Mouse (Mus musculus): ENCODE data around the gene Tsr3. TPM values are rescaled to one million over a fixed set of nuclear protein-coding genes. Genes with fewer than 3 reads are reported as not detected.

Gene Tsr3
- total RNA-seq, 2 experiments from 2014 or later, result 25.0 to 26.2 TPM

DNA sequence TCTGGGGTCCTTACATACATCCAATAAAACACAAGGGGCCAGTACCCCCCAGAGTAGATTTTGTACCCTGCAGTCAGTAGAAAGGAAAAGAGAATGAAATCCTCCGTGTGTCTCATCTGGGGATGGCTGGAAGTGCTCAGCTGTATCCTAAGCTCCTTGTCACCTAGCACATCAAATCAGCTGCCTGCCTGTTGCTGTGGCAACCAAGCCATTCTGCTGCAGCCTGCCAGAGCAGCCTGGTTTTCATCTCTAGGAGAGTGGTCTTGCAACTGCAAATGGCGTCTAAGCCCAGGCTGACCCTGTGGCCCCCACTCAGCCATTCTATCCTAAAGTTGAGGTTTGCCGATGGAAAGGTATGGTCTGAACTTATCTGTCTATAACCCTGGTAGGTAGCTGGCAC lies 12.7 kb downstream of the Tsr3 start:
- H3K4me3 ChIP-seq, result no peak overlapping the region
- DNase-seq (ENCODE audit: low spot score in 2 of 2), result peak in 1 of 2 experiments; percentile 44
- H3K27ac ChIP-seq, result no peak overlapping the region
- TF ChIP-seq CTCF (conservative IDR thresholded peaks at IDR 0.05), result no peak

DNA sequence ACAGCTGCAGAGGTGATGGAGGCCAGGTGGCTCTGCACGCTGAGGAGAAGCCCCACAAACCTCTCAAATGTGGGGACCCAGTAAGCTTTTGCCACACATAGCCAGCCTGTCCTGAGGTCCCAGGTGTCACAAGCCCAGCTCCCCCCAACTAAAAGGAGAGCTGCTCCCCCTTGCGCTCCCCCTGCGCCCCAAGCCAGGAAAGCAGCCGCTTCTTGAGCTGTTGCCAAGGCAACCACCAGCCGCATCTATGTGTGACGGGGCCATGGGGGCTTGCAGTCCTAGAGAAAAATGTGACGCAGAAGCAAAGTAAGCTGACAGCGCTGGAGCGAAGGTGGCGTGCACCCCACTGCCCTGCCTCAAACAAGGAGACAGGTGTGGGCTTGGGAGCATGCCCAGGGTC lies 13.8 kb downstream of the Tsr3 start:
- no peak for TF ChIP-seq CTCF (conservative IDR thresholded peaks at IDR 0.05)
- Histone ChIP-seq H3K4me3 (peak overlapping the region; percentile 6; the same call in 1 of the 2 replicates), H3K27ac (peak overlapping the region; percentile 68)
- peak in 1 of 2 experiments; percentile 46 for DNase-seq (ENCODE audit: low spot score in 2 of 2)

DNA sequence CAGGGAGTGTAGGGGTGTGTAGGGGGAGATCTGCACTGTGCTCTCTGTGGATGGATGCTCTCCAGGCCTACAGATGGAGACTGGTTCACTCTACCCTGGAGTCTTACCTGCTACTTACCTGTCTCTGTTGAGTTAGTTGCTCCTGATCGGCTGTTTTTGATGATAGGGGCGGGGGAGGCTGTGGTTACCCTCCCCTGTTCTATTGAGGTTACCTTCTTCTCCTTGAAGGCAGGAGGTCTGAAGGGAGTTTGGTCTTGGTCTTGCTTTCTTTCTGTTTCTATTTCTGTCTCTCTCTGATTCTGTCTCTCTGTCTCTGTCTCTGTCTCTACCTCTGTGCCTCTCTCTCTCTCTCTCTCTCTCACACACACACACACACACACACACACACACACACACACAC lies 15.1 kb downstream of the Tsr3 start:
- no peak for DNase-seq (ENCODE audit: low spot score in 2 of 2)
- Histone ChIP-seq H3K27ac (no peak overlapping the region), H3K4me3 (no peak overlapping the region)
- no peak for TF ChIP-seq CTCF (conservative IDR thresholded peaks at IDR 0.05)

DNA sequence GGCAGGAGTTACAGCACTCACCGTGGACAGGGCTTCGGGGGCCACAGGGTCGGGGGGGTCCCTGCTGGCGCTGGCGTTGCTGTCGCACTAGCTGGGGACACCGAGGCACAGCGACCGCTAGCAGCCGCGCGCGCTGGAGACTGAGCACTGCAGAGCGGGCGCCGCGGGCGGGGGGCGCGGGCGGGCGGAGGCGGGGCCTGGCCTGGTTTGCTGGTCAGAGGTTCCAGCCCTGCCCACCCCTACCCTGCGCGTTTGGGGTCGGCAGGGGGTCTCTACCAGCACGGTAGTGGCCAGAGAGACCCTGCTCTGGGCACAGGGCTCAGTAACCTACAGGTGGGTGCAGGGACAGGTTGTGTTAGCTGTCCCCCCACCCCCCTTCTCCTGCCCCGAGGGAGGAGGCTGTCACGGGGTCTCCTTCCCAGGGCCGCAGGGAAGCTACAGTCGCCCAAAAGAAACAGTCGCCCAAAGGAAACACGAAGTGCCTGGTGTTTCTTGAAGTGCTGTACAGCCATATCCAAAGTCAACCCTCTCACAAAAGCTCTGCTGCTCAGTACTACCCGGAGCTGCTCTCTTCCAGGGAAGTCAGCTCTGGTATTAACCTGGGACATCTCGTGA lies 16.3 kb downstream of the Tsr3 start, which contains the start of gene Baiap3:
Gene Baiap3, minus strand, starts transcription at position 225 of the 615 bp plus-strand sequence.
- no peak for TF ChIP-seq CTCF (conservative IDR thresholded peaks at IDR 0.05)
- H3K27ac ChIP-seq, result no peak within 1 kb of the TSS
- DNase-seq (ENCODE audit: low spot score in 2 of 2), result no peak
- H3K4me3 ChIP-seq, result peak within 1 kb of the TSS; percentile 27; the same call in 1 of the 2 replicates

DNA sequence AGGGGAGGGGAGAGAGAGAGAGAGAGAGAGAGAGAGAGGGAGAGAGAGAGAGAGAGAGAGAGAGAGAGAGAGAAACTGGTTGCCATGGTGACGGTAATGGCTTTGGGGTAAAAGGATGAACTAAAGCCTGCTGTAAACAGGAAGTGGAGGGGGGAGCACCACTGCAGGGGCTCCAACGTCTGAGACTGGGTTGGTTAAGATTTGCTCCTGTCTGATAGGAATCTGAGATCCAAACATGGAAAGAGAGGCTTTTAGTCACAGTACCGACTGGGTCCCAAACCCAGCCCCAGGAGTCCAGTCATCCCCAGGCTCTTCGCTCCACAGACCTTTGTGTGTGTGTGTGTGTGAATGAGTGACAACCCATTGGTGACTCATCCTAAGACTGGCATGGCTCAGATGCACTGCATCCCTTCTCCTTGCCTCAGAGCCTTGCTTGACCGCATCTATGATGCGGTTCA lies 17.9 kb downstream of the Tsr3 start:
- H3K4me3 ChIP-seq, result no peak overlapping the region
- no peak for TF ChIP-seq CTCF (conservative IDR thresholded peaks at IDR 0.05)
- no peak overlapping the region for H3K27ac ChIP-seq
- DNase-seq (ENCODE audit: low spot score in 2 of 2), result no peak

DNA sequence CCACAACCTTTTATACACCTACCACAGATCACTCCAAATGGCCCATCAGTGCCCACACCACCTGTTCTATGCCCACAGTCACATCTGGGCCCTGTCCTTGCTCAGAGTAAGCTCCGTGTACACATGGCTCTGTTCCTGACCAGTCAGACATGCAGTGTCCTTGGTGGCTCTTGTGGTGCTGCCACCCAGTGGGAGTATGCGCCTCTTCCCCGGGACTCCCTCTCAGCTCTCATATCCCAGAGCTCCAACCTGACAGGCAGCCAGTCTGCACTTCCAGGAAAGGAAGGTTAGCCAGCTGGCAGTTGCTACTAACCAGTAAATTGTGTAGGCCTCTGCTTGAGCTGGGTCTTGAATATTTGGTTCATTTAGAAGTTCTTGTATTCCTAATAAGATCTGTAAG lies 24.5 kb downstream of the Tsr3 start:
- no peak overlapping the region for H3K4me3 ChIP-seq
- peak; percentile 74 for TF ChIP-seq CTCF (conservative IDR thresholded peaks at IDR 0.05)
- DNase-seq (ENCODE audit: low spot score in 2 of 2), result peak; percentile 48 to 52
- H3K27ac ChIP-seq, result no peak overlapping the region

DNA sequence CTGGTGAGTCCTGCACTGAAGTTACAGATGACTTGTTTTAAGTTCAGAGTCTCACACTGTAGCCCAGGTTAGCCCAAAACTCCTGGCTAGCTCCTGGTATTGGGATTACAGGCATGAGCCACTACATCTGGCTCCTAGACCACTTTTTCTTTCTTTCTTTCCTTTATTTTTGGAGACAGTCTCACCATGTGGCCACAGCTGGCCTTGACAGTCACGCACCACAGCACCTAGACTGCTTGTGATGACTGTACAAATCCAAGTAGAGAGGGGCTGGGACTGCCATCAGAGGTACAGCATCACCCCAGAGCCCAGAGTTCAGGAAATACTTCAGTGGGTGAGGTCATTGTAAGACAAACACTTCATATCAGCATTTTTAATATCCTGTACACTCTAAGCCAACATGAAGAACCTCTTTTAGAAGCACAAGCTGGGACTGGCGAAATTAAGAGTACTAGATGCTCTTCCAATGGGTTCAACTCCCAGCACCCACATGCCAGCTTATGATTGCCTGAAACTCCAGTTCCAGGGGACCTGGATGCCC lies 30.9 kb downstream of the Tsr3 start:
- TF ChIP-seq CTCF (conservative IDR thresholded peaks at IDR 0.05), result no peak
- H3K27ac ChIP-seq, result no peak overlapping the region
- no peak for DNase-seq (ENCODE audit: low spot score in 2 of 2)
- no peak overlapping the region; the same call in 1 of the 2 replicates for H3K4me3 ChIP-seq

DNA sequence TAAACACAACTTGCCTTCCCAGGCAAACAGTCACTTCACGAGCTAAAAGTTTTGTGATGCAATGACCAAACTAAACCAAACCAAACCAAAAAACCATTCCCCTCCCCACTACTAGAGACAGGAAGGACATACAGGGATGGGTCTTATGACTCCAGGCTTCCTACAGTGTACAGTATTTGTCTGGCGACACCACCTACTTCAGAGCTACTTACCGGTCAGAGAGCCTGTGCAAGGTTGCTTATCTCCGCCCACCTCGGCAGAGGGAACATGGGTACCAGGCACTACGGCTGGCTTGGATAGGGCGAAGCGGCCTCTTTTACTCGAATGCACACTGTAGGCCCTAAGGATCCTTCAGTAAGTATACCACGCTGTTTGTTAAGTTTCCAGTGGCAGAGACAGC lies 32.4 kb downstream of the Tsr3 start:
- no peak for TF ChIP-seq CTCF (conservative IDR thresholded peaks at IDR 0.05)
- DNase-seq (ENCODE audit: low spot score in 2 of 2), result no peak
- peak overlapping the region; percentile 97 for H3K4me3 ChIP-seq
- H3K27ac ChIP-seq, result peak overlapping the region; percentile 100

DNA sequence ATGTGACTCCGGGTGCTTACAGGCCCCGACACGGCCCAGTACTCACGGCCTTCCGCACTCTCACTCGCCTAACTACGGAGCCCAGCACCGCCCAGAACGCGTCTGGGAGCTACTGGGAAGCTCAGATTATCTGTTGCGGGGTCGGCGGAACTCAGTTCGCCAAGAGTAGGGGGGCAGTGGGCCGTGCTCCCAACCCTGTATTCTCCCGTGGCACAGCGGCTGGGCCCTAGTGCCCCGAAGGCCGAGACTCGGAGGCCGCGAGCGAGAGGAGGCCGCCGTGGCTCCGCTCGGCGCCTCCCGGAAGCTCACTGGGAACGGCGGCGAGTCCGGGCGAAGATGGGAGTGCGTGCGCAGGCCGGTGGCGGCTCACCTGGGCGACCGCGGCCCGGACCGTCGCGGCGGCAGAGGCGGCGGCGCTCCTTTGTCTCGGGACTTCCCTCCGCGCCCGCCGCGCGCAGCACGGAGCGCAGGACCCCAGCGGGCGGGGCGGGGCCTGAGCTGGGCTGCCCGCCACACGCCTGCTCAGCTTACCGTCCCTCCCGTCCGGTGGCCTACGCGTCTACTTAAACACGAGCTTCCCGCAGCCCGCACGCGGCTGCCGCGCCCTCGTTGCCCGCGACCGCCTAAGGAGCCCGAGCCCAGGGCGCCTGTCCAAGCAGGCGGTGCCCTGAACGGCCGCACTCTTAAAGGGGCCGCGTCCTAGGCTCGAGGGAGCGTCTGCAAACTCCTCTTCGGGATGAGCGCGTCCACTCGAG lies 33.2 kb downstream of the Tsr3 start:
- H3K27ac ChIP-seq, result peak overlapping the region; percentile 100
- peak; percentile 76 to 81 for DNase-seq (ENCODE audit: low spot score in 2 of 2)
- peak overlapping the region; percentile 97 for H3K4me3 ChIP-seq
- TF ChIP-seq CTCF (conservative IDR thresholded peaks at IDR 0.05), result no peak

DNA sequence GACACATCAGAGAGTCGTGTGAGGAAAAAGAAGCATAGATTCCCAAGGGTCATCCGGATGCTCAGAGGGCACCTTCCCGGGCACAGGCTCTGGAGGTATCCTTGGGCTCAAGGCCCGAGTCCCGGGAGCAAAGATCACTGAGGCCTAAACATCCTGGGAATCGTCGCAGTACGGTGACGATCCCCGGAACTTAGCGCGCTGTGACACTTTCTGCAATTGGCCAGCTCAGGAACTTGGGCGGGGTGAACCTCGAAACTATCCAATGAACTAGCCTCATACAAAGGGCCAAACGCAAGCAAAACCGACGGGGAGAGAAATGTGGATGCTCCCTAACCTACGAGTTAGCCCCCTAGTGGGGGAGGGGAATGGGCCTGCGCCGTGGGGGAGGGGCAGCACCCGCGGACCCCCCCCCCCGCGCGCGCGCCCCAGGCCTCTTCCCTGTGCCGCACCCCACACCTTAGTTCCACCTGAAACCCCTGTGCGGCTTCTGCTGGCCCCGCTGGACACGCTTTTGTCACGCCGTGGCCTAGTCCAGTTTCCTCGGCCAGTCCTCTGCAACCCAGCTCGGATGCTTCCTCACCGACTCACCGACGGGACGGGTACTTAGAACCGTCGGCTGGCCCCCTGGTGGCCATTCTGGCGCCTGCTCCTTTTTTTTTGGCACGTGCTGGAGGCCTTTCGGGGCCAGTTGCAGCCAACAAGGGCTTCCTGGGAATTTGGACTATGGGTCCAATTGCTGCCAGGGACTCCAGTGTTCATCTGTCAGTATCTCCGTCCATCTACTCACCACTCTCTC lies 33.9 kb downstream of the Tsr3 start:
- TF ChIP-seq CTCF (conservative IDR thresholded peaks at IDR 0.05), result peak; percentile 87
- DNase-seq (ENCODE audit: low spot score in 2 of 2), result peak; percentile 94
- Histone ChIP-seq H3K27ac (peak overlapping the region; percentile 100), H3K4me3 (peak overlapping the region; percentile 97)

DNA sequence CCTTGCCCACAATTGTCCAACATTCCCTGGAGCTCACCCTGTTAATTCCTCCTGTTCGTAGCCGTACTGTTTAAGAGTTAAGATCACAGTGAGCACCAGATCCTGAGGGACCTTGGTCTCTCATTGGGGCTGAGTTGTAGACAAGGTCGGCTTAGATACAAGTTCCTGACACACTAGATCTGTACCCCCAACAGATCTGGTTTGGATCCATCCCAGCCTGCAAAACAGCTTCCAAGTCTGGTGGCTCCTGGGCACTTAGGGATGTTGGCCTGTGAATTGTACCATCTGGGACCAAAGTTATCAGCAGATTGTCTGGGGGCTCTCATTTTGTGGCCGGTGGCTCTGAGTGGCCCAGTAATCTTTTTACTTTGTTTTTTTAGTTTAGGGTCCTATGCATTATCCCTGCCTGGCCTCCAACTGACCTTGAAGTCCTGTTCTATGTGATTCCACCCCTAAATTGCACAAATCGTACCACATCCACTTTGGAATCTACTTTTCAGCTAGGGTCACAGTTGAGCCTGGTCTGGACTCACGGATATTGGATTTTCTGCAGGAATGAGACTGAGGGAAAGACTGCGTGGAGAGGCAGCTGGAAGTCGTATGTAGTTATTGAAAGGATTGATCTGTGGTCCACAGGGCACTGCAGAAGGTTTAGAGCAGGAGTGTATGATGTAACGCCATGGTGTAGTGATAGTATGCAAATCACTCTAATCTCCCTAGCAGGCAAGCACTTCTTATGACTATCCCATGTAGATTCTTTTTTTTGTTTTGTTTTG lies 34.8 kb downstream of the Tsr3 start, which contains the start of gene Ube2i:
Gene Ube2i, minus strand, starts transcription at position 52 of the 776 bp plus-strand sequence.
- DNase-seq (ENCODE audit: low spot score in 2 of 2), result no peak
- no peak for TF ChIP-seq CTCF (conservative IDR thresholded peaks at IDR 0.05)
- peak within 1 kb of the TSS; percentile 97 for H3K4me3 ChIP-seq
- H3K27ac ChIP-seq, result peak within 1 kb of the TSS; percentile 100

DNA sequence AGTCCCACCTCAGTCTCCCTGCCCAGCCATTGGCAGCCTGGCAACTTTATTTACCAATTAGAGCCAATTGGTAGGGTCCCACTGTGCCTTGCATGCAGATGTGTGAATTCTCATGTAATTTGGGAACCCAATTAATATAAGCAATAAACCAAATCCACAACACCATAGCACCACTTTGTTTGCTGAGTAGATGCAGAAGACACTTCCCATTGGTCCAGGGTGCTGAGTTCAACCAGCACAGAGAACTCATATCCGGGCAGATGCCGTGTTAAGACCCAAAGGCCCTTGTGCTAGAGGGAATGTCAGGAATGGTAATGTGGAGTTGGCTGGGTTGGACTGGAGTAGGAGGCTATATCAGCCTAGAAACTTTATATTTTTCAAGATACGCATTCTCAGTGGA lies 35.9 kb downstream of the Tsr3 start:
- TF ChIP-seq CTCF (conservative IDR thresholded peaks at IDR 0.05), result no peak
- Histone ChIP-seq H3K4me3 (no peak overlapping the region), H3K27ac (no peak overlapping the region)
- DNase-seq (ENCODE audit: low spot score in 2 of 2), result no peak

Measured in layer of hippocampus, adult 2 months (tissue).